Mouse (Mus musculus) MEL (cell line): Measurements from ENCODE around the gene Ankrd34a. TPM values are rescaled to one million over a fixed set of nuclear protein-coding genes. Genes with fewer than 3 reads are reported as not detected.

Source experiments
- DNase-seq: peaks from one replicate; pipeline ENCODE4 v3.0.0; 2011; ENCODE audit warnings: low read depth, low spot score
- H3K27ac ChIP-seq: 2 replicates; pipeline ENCODE4 v1.5.1; 2012; ENCODE audit warnings: low read depth, mild to moderate bottlenecking, control low read depth, low read length, moderate library complexity; ENCODE audit not compliant: control insufficient read depth
- H3K27me3 ChIP-seq, 2 experiments: fragments of 150-350 bp in 1 of 2; sonication (generic) in 1 of 2; 2 replicates each; pipeline ENCODE4 v1.6.1; 2012; ENCODE audit warnings: low read length in 2 of 2, mild to moderate bottlenecking in 2 of 2, improper control_type of control experiment in 1 of 2, moderate library complexity in 1 of 2; ENCODE audit not compliant: insufficient read depth in 2 of 2, control insufficient read depth in 1 of 2
- H3K36me3 ChIP-seq, 2 experiments: 2 replicates each; pipeline ENCODE4 v1.6.1; 2012 to 2014; ENCODE audit warnings: low read length in 2 of 2, improper control_type of control experiment in 1 of 2, inconsistent platforms in 1 of 2, mild to moderate bottlenecking in 1 of 2; ENCODE audit not compliant: insufficient read depth in 2 of 2, control insufficient read depth in 1 of 2
- H3K4me1 ChIP-seq, 2 experiments: fragments of 150-350 bp in 1 of 2; sonication (generic) in 1 of 2; 2 replicates each; pipeline ENCODE4 v1.6.1; 2012; ENCODE audit warnings: low read length in 2 of 2, improper control_type of control experiment in 1 of 2, mild to moderate bottlenecking in 1 of 2; ENCODE audit not compliant: insufficient read depth in 2 of 2, control insufficient read depth in 1 of 2
- H3K4me3 ChIP-seq, 2 experiments: fragments of 150-350 bp in 1 of 2; sonication (generic) in 1 of 2; 2 replicates each; pipeline ENCODE4 v1.5.1; 2012; ENCODE audit warnings: low read depth in 2 of 2, low read length in 2 of 2, mild to moderate bottlenecking in 2 of 2, moderate library complexity in 2 of 2, control low read depth in 1 of 2, improper control_type of control experiment in 1 of 2; ENCODE audit not compliant: control insufficient read depth in 1 of 2, insufficient read depth in 1 of 2
- H3K79me2 ChIP-seq: 2 replicates; pipeline ENCODE4 v1.6.1; 2012; ENCODE audit warnings: mild to moderate bottlenecking, low read length, moderate library complexity; ENCODE audit not compliant: control insufficient read depth, poor library complexity, insufficient read depth
- H3K9ac ChIP-seq: 2 replicates; pipeline ENCODE4 v1.6.1; 2012; ENCODE audit warnings: low read depth, mild to moderate bottlenecking, control low read depth, low read length, moderate library complexity; ENCODE audit not compliant: control insufficient read depth, poor library complexity, severe bottlenecking
- H3K9me3 ChIP-seq: fragments of 150-350 bp; sonication (generic); replicated peaks from 2 replicates; pipeline ENCODE4 v1.6.1; 2012; ENCODE audit warnings: mild to moderate bottlenecking, low read length, improper control_type of control experiment, moderate library complexity; ENCODE audit not compliant: insufficient read depth
- BHLHE40 ChIP-seq: IDR thresholded peaks from 2 replicates; pipeline ENCODE4 v1.6.1; 2012; ENCODE audit warnings: low read depth, mild to moderate bottlenecking, inconsistent platforms, low read length, improper control_type of control experiment, borderline replicate concordance
- CHD1 ChIP-seq: IDR thresholded peaks from 2 replicates; pipeline ENCODE4 v1.6.1; 2012; ENCODE audit warnings: low read depth, mild to moderate bottlenecking, inconsistent platforms, low read length, improper control_type of control experiment
- CHD2 ChIP-seq: IDR thresholded peaks from 2 replicates; pipeline ENCODE4 v1.6.1; 2011; ENCODE audit warnings: low read length, improper control_type of control experiment
- CTCF ChIP-seq, 3 experiments: IDR thresholded peaks in 2 of 3; conservative IDR thresholded peaks in 1 of 3; 2 replicates each; pipeline ENCODE4 v1.5.1; 2011 to 2012; ENCODE audit warnings: low read length in 3 of 3, low read depth in 2 of 3, mild to moderate bottlenecking in 2 of 3, improper control_type of control experiment in 1 of 3, inconsistent platforms in 1 of 3, mixed read lengths in 1 of 3, moderate library complexity in 1 of 3; ENCODE audit not compliant: control insufficient read depth in 1 of 3, insufficient read depth in 1 of 3, poor library complexity in 1 of 3, severe bottlenecking in 1 of 3
- E2F4 ChIP-seq: IDR thresholded peaks from 2 replicates; pipeline ENCODE4 v1.6.1; 2011; ENCODE audit warnings: low read depth, low read length, improper control_type of control experiment, borderline replicate concordance
- ELF1 ChIP-seq: IDR thresholded peaks from 2 replicates; pipeline ENCODE4 v1.6.1; 2014; ENCODE audit warnings: low read depth, mild to moderate bottlenecking, inconsistent platforms, low read length, improper control_type of control experiment, moderate library complexity
- ETS1 ChIP-seq: IDR thresholded peaks from 2 replicates; pipeline ENCODE4 v1.6.1; 2012; ENCODE audit warnings: low read depth, mild to moderate bottlenecking, inconsistent platforms, low read length, improper control_type of control experiment, moderate library complexity
- GABPA ChIP-seq: IDR thresholded peaks from 2 replicates; pipeline ENCODE4 v1.6.1; 2012; ENCODE audit warnings: low read depth, mild to moderate bottlenecking, inconsistent platforms, low read length, improper control_type of control experiment, moderate library complexity
- JUND ChIP-seq: IDR thresholded peaks from 2 replicates; pipeline ENCODE4 v1.6.1; 2011; ENCODE audit warnings: low read depth, mild to moderate bottlenecking, improper control_type of control experiment, low read length
- KAT2A ChIP-seq: conservative IDR thresholded peaks from 2 replicates; pipeline ENCODE4 v1.6.1; 2012; ENCODE audit warnings: low read depth, low read length, improper control_type of control experiment, inconsistent platforms
- MAX ChIP-seq: IDR thresholded peaks from 2 replicates; pipeline ENCODE4 v1.6.1; 2011; ENCODE audit warnings: low read length, improper control_type of control experiment
- MYB ChIP-seq: IDR thresholded peaks from 2 replicates; pipeline ENCODE4 v1.6.1; 2011; ENCODE audit warnings: mild to moderate bottlenecking, low read depth, low read length, improper control_type of control experiment
- NELFE ChIP-seq: IDR thresholded peaks from 2 replicates; pipeline ENCODE4 v1.6.1; 2011; ENCODE audit warnings: low read depth, low read length, improper control_type of control experiment
- NRF1 ChIP-seq: IDR thresholded peaks from 2 replicates; pipeline ENCODE4 v1.6.1; 2014; ENCODE audit warnings: low read depth, mild to moderate bottlenecking, inconsistent platforms, low read length, improper control_type of control experiment, moderate library complexity; ENCODE audit not compliant: poor library complexity, insufficient read depth, severe bottlenecking
- POLR2A ChIP-seq, 2 experiments: IDR thresholded peaks; 2 replicates each; pipeline ENCODE4 v1.6.1; 2011 to 2012; ENCODE audit warnings: low read length in 2 of 2, mild to moderate bottlenecking in 2 of 2, control low read depth in 1 of 2, improper control_type of control experiment in 1 of 2, low read depth in 1 of 2, moderate library complexity in 1 of 2; ENCODE audit not compliant: control insufficient read depth in 1 of 2, insufficient read depth in 1 of 2, poor library complexity in 1 of 2
- POLR2AphosphoS2 ChIP-seq: IDR thresholded peaks from 2 replicates; pipeline ENCODE4 v1.6.1; 2011; ENCODE audit warnings: low read length, improper control_type of control experiment
- RCOR1 ChIP-seq: IDR thresholded peaks from 2 replicates; pipeline ENCODE4 v1.6.1; 2012; ENCODE audit warnings: low read depth, mild to moderate bottlenecking, inconsistent platforms, low read length, improper control_type of control experiment
- SIN3A ChIP-seq: IDR thresholded peaks from 2 replicates; pipeline ENCODE4 v1.6.1; 2012; ENCODE audit warnings: low read length, improper control_type of control experiment, inconsistent platforms
- SMC3 ChIP-seq: IDR thresholded peaks from 2 replicates; pipeline ENCODE4 v1.6.1; 2011; ENCODE audit warnings: low read depth, low read length, improper control_type of control experiment
- TBP ChIP-seq: IDR thresholded peaks from 2 replicates; pipeline ENCODE4 v1.8.0; 2011; ENCODE audit warnings: low read depth, low read length, improper control_type of control experiment
- TCF12 ChIP-seq: IDR thresholded peaks from 2 replicates; pipeline ENCODE4 v1.6.1; 2014; ENCODE audit warnings: low read depth, mild to moderate bottlenecking, inconsistent platforms, low read length, improper control_type of control experiment, moderate library complexity
- UBTF ChIP-seq: IDR thresholded peaks from 2 replicates; pipeline ENCODE4 v1.6.1; 2012; ENCODE audit warnings: low read depth, mild to moderate bottlenecking, inconsistent platforms, low read length, improper control_type of control experiment, moderate library complexity, borderline replicate concordance; ENCODE audit not compliant: insufficient read depth
- USF1 ChIP-seq: IDR thresholded peaks from 2 replicates; pipeline ENCODE4 v1.6.1; 2014; ENCODE audit warnings: low read depth, mild to moderate bottlenecking, inconsistent platforms, low read length, improper control_type of control experiment, moderate library complexity
- USF2 ChIP-seq, 2 experiments: IDR thresholded peaks; 2 replicates each; pipeline ENCODE4 v1.6.1; 2011 to 2012; ENCODE audit warnings: improper control_type of control experiment in 2 of 2, low read length in 2 of 2, borderline replicate concordance in 1 of 2, inconsistent platforms in 1 of 2, low read depth in 1 of 2, mild to moderate bottlenecking in 1 of 2; ENCODE audit not compliant: insufficient read depth in 1 of 2
- ZKSCAN1 ChIP-seq: IDR thresholded peaks from 2 replicates; pipeline ENCODE4 v1.6.1; 2012; ENCODE audit warnings: low read depth, mild to moderate bottlenecking, inconsistent platforms, low read length, improper control_type of control experiment, moderate library complexity
- ZMIZ1 ChIP-seq: IDR thresholded peaks from 2 replicates; pipeline ENCODE4 v1.6.1; 2012; ENCODE audit warnings: low read depth, mild to moderate bottlenecking, inconsistent platforms, low read length, improper control_type of control experiment, moderate library complexity
- ZNF384 ChIP-seq: IDR thresholded peaks from 2 replicates; pipeline ENCODE4 v1.6.1; 2012; ENCODE audit warnings: low read depth, mild to moderate bottlenecking, inconsistent platforms, low read length, improper control_type of control experiment
- polyA plus RNA-seq, 2 experiments: library from polyadenylated mRNA; stranded (reverse) in 1 of 2; unstranded in 1 of 2; fragments of >175 nt in 1 of 2; fragments of >200 nt in 1 of 2; gene quantifications; 2 replicates each; pipeline versions ENCODE4 v1.2.1 to v1.2.4; 2012; ENCODE audit warnings: low replicate concordance in 2 of 2, low read depth in 1 of 2; ENCODE audit not compliant: insufficient read length in 2 of 2, insufficient read depth in 1 of 2, missing spikeins in 1 of 2
- total RNA-seq: library from RNA; depleted of rRNA; stranded (reverse); fragments of 300-350 nt; gene quantifications from 2 replicates; pipeline ENCODE4 v1.2.3, GENCODE M21; 2012

Ankrd34a gene
- total and polyA plus RNA-seq, 3 experiments = 0.15 to 0.78 TPM; not detected in 1

- TF ChIP-seq SMC3 (no peak), NRF1 (no peak), MAX (peak; percentile 68), GABPA (peak; percentile 53; the same call in 1 of the 2 replicates), CHD1 (peak; percentile 83; the same call in 1 of the 2 replicates), RCOR1 (peak; percentile 42; the same call in 1 of the 2 replicates), TBP (peak; percentile 97), CTCF (IDR thresholded peaks at IDR 0.05 in 2 of 3, conservative IDR thresholded peaks at IDR 0.05 in 1 of 3; ENCODE audit: control insufficient read depth in 1 of 3, insufficient read depth in 1 of 3, low read depth in 2 of 3, low read length in 3 of 3, poor library complexity in 1 of 3, severe bottlenecking in 1 of 3) (no peak), ZNF384 (no peak), ELF1 (peak; percentile 76), JUND (peak; percentile 55; the same call in 1 of the 2 replicates), ETS1 (no peak; the same call in 1 of the 2 replicates), CHD2 (no peak; the same call in 1 of the 2 replicates), SIN3A (peak; percentile 99), USF2 (IDR thresholded peaks at IDR 0.05; ENCODE audit: borderline replicate concordance in 1 of 2, insufficient read depth in 1 of 2, low read depth in 1 of 2, low read length in 2 of 2) (no peak)
Measured at GRCm38 (mm10) chr3:96629729-96630600, 33.5 kb downstream of the Ankrd34a start, which contains the start of gene Rbm8a (continued).

GRCm38 (mm10) chr3:96632058-96632457, 35.6 kb downstream of the Ankrd34a start:
- Histone ChIP-seq H3K27ac (no peak overlapping the region), H3K79me2 (peaks cover 41% of the 10 kb centered on the region), H3K4me1 (peaks cover 7 to 30% of the 10 kb centered on the region in 2 experiments), H3K4me3 (no peak overlapping the region), H3K36me3 (peaks cover 16 to 41% of the 10 kb centered on the region in 2 experiments), H3K9ac (no peak overlapping the region), H3K27me3 (no peaks in the 10 kb centered on the region), H3K9me3 (no peaks in the 10 kb centered on the region)
- DNase-seq = no peak
- TF ChIP-seq TBP = peak; percentile 90
- no peak for TF ChIP-seq BHLHE40
- TF ChIP-seq POLR2A (IDR thresholded peaks at IDR 0.05; ENCODE audit: control insufficient read depth in 1 of 2, insufficient read depth in 1 of 2, low read depth in 1 of 2, low read length in 2 of 2, poor library complexity in 1 of 2) = no peak
- no peak for TF ChIP-seq CHD2

GRCm38 (mm10) chr3:96634015-96634414, 37.6 kb downstream of the Ankrd34a start:
- H3K9me3 ChIP-seq = no peaks in the 10 kb centered on the region
- H3K79me2 ChIP-seq = peaks cover 33% of the 10 kb centered on the region
- no peak overlapping the region for H3K27ac ChIP-seq
- H3K4me3 ChIP-seq = no peak overlapping the region; a peak in 1 of 4 replicates
- H3K27me3 ChIP-seq = no peaks in the 10 kb centered on the region
- peak overlapping the region; percentile 3; the same call in 1 of the 2 replicates for H3K9ac ChIP-seq
- H3K36me3 ChIP-seq = peaks cover 18 to 37% of the 10 kb centered on the region in 2 experiments
- H3K4me1 ChIP-seq = peaks cover 7 to 24% of the 10 kb centered on the region in 2 experiments
- peak; percentile 65 for DNase-seq
- TF ChIP-seq SIN3A (no peak), TCF12 (no peak), TBP (peak; percentile 90), POLR2A (IDR thresholded peaks at IDR 0.05; ENCODE audit: control insufficient read depth in 1 of 2, insufficient read depth in 1 of 2, low read depth in 1 of 2, low read length in 2 of 2, poor library complexity in 1 of 2) (peak in 1 of 2 experiments; percentile 42; a peak in 1 of 4 replicates), MYB (no peak), CTCF (IDR thresholded peaks at IDR 0.05 in 2 of 3, conservative IDR thresholded peaks at IDR 0.05 in 1 of 3; ENCODE audit: control insufficient read depth in 1 of 3, insufficient read depth in 1 of 3, low read depth in 2 of 3, low read length in 3 of 3, poor library complexity in 1 of 3, severe bottlenecking in 1 of 3) (no peak), UBTF (no peak), NELFE (no peak), ZNF384 (no peak), POLR2AphosphoS2 (peak; percentile 62; the same call in 1 of the 2 replicates), ZMIZ1 (no peak), E2F4 (no peak), ZKSCAN1 (no peak), KAT2A (no peak), USF1 (no peak), CHD1 (no peak)
